Mouse (Mus musculus) G1E (cell line): ENCODE measurements around the gene Bri3bp.

Experiments used
- CTCF ChIP-seq: IDR thresholded peaks from 2 replicates; pipeline ENCODE4 v1.5.1; 2012; ENCODE audit warnings: low read depth, low read length, inconsistent platforms, mixed read lengths
- GATA1 ChIP-seq: IDR thresholded peaks from 2 replicates; pipeline ENCODE4 v1.6.1; 2012; ENCODE audit warnings: borderline replicate concordance, low read length, inconsistent platforms, mixed read lengths
- POLR2AphosphoS5 ChIP-seq: IDR thresholded peaks from 2 replicates; pipeline ENCODE4 v1.6.1; 2012; ENCODE audit warnings: low read depth, low read length, inconsistent platforms; ENCODE audit not compliant: insufficient replicate concordance
- TAL1 ChIP-seq: conservative IDR thresholded peaks from 2 replicates; pipeline ENCODE4 v1.6.1; 2012; ENCODE audit warnings: low read depth, low read length, inconsistent platforms, mixed read lengths

GRCm38 (mm10) chr5:125467261-125467660 is 25.9 kb downstream of the Bri3bp start:
- no peak for TF ChIP-seq CTCF
- TF ChIP-seq GATA1: no peak
- no peak for TF ChIP-seq TAL1
- no peak for TF ChIP-seq POLR2AphosphoS5
